Mouse (Mus musculus) testis, adult 2 months (tissue): ENCODE measurements around the gene Dpp9. TPM values are rescaled to one million over a fixed set of nuclear protein-coding genes. Genes with fewer than 3 reads are reported as not detected.
A peak's percentile ranks its signal among the peaks of the same experiment; 100 is the strongest.

ENCODE experiments used
- H3K27ac ChIP-seq: fragments of 200-500 bp; 2 replicates; pipeline ENCODE4 v1.5.1; 2012; ENCODE audit warnings: low read depth, low read length; ENCODE audit not compliant: control insufficient read depth, insufficient read depth
- H3K27me3 ChIP-seq: fragments of 200-500 bp; 2 replicates; pipeline ENCODE4 v1.6.1; 2012; ENCODE audit warnings: mild to moderate bottlenecking, low read length, moderate library complexity; ENCODE audit not compliant: control insufficient read depth, insufficient read depth
- H3K36me3 ChIP-seq: fragments of 200-500 bp; 2 replicates; pipeline ENCODE4 v1.6.1; 2012; ENCODE audit warnings: mild to moderate bottlenecking, low read length; ENCODE audit not compliant: control insufficient read depth, insufficient read depth
- H3K4me1 ChIP-seq: fragments of 200-500 bp; 2 replicates; pipeline ENCODE4 v1.6.1; 2012; ENCODE audit warnings: low read length; ENCODE audit not compliant: control insufficient read depth, insufficient read depth
- H3K4me3 ChIP-seq: fragments of 200-500 bp; 2 replicates; pipeline ENCODE4 v1.5.1; 2012; ENCODE audit warnings: low read depth, mild to moderate bottlenecking, low read length, moderate library complexity, mixed read lengths; ENCODE audit not compliant: control insufficient read depth
- CTCF ChIP-seq: fragments of 200-500 bp; IDR thresholded peaks from 2 replicates; pipeline ENCODE4 v1.5.1; 2012; ENCODE audit warnings: low read depth, mild to moderate bottlenecking, inconsistent platforms, low read length, moderate library complexity; ENCODE audit not compliant: control insufficient read depth, insufficient read depth, insufficient replicate concordance
- POLR2A ChIP-seq: fragments of 200-500 bp; IDR thresholded peaks from 2 replicates; pipeline ENCODE4 v1.6.1; 2012; ENCODE audit warnings: low read depth, mild to moderate bottlenecking, inconsistent platforms, low read length, moderate library complexity; ENCODE audit not compliant: control insufficient read depth
- polyA plus RNA-seq: library from polyadenylated mRNA; depleted of rRNA; stranded (reverse); fragments of >200 nt; gene quantifications from 2 replicates; pipeline ENCODE4 v1.2.3, GENCODE M21; 2012

Dpp9 gene
- polyA plus RNA-seq, 1 experiment = 12.8 TPM

DNA sequence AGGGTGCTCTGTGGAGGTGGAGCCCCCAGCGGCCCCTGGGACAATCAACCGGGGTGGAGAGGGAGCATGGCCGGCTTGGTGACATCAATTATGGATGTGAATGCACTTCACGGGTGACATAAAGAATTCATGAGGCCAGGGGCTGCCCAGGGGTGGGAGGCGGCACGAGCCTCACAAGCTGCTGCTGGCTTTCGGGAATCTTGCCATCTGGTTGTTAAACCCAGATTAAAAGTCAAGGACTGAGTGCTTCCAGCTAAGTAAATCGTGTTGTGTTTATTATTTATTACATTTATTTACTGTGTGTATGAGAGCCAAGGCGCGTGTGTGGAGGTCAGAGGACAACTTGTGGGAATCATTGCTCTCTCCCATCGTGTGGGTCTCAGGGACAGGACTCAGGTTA is 53.0 kb downstream of the Dpp9 start:
- H3K4me1 ChIP-seq = peaks cover 11% of the 10 kb centered on the region
- H3K27me3 ChIP-seq = no peaks in the 10 kb centered on the region
- no peak overlapping the region for H3K4me3 ChIP-seq
- TF ChIP-seq POLR2A (no peak), CTCF (no peak)
- no peaks in the 10 kb centered on the region for H3K36me3 ChIP-seq
- no peak overlapping the region for H3K27ac ChIP-seq

DNA sequence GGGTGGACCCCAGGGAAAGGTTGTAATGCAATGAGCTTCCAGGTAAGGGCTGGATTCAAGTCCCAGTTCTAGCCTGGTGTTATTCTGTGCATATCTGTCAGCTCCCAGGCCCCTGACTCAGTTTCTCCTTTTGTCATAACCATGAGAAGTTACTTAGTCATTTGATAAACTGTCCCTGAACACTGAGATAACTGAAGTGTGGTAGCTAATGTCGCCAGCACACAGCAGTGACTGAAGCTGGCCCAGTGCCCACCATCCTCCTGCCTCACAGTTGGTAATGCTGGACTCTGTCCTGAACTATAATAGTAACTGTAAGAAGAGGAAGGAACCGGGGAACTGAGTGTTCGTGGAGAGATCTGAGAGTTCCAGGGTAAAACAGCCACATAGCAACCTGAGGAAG is 54.2 kb downstream of the Dpp9 start:
- Histone ChIP-seq H3K27ac (no peak overlapping the region), H3K36me3 (no peaks in the 10 kb centered on the region), H3K27me3 (no peaks in the 10 kb centered on the region), H3K4me3 (no peak overlapping the region), H3K4me1 (peaks cover 11% of the 10 kb centered on the region)
- TF ChIP-seq CTCF (no peak), POLR2A (no peak)

DNA sequence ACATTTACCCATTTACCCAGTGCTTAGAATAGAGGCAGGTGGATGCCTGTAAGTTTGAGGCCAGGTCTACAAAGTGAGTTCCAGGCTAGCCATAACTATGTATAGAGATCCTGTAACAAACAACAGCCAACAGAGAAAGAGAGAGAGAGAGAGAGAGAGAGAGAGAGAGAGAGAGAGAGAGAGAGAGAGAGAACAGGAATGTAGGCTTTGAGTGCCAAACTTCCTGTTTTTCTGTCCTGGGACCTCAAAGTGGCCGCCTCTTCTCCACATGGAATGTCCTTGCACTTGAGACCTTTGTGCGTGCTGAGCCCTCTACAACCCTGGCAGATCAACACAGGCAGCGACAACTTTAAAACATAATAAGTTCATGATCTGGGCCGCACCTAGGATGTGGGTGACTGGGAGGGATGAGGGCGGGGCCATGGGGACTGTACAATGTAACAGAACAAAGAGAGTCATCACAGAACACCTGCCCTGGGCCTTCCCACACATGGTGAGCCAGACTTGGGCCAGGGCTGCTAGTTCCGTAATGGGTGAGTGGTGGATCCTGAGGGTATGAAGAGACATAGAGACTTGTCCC is 55.1 kb downstream of the Dpp9 start:
- no peaks in the 10 kb centered on the region for H3K27me3 ChIP-seq
- H3K4me1 ChIP-seq = peaks cover 11% of the 10 kb centered on the region
- TF ChIP-seq POLR2A (no peak), CTCF (no peak)
- H3K4me3 ChIP-seq = no peak overlapping the region
- H3K27ac ChIP-seq = no peak overlapping the region
- H3K36me3 ChIP-seq = no peaks in the 10 kb centered on the region

DNA sequence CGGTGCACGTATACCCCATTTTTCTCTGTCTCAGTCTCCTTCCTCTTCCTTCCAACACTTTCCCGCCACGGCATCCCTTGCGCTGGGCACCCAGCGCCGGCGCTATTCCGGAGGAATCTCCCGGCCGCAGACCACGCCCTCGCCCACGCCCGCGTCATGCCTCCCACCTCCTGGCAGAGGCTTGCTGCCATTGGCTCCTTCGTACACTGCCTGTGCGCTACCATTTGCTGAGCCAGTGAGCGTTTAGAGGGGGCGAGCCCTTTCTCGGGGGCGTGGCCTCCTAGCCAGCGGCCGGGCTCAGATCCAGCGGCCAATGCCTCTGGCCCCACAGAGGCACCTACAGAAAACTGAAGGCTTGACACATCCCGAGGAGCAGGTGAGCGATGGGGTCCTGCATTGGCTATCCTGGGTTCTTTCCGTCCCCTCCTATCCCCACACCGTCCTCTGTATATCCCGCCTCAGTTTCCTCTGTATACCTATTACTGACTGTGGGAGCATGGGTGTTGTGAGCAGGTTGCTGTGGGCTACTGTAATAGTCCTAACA is 56.4 kb downstream of the Dpp9 start, which contains the start of gene Tnfaip8l1:
Tnfaip8l1 (plus strand) TSS at position 247 of the 544 bp plus-strand sequence.
- Histone ChIP-seq H3K27ac (no peak within 1 kb of the TSS), H3K27me3 (no peaks in the 10 kb centered on the region), H3K4me1 (peaks cover 11% of the 10 kb centered on the region), H3K36me3 (no peaks in the 10 kb centered on the region), H3K4me3 (peak within 1 kb of the TSS; percentile 49)
- TF ChIP-seq POLR2A (no peak), CTCF (no peak)

DNA sequence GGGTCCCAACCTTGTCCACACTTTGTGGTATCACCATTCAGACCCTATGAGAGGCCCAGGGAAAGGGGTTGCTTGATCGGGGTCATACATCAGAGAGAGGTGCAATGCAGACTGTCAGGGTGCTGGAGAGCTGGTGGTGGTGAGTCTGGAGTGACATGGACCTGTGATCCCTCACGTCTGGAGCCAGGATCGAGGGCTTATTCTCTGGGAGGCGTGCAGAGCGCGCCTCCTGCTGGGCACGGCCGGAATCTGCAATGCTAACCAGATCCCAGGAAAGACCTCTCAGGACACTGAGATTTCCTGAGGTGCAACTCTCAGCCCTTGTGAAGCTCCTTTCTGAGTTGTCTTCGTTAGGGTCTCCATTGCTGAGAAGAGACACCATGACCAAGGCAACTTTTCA is 59.0 kb downstream of the Dpp9 start:
- Histone ChIP-seq H3K4me3 (no peak overlapping the region), H3K27me3 (no peaks in the 10 kb centered on the region), H3K36me3 (no peaks in the 10 kb centered on the region), H3K4me1 (peaks cover 11% of the 10 kb centered on the region), H3K27ac (no peak overlapping the region)
- TF ChIP-seq CTCF (peak; percentile 65; the same call in 1 of the 2 replicates), POLR2A (no peak)

DNA sequence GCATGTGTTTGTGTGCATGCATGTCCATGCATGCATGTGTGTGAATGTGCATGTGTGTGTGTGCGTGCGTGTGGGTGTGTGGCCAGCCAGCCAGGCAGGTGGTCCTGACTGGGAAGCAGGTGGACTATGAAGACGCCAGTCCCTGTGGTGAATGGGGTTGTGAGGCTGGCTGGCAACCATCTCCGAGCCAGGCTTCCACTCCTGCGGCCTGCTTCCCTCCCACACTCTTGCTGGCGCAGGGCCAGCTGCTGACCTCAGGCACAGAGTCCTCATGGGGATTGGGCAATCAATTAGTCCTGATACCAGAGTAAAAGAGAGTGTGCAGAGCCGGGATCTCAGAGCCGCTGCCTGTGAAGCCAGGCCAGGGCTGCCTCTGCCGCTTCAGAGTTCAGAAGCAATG is 65.1 kb downstream of the Dpp9 start:
- TF ChIP-seq POLR2A (no peak), CTCF (no peak)
- peaks cover 4% of the 10 kb centered on the region for H3K4me1 ChIP-seq
- no peaks in the 10 kb centered on the region for H3K36me3 ChIP-seq
- no peak overlapping the region for H3K27ac ChIP-seq
- no peak overlapping the region for H3K4me3 ChIP-seq
- H3K27me3 ChIP-seq = no peaks in the 10 kb centered on the region

DNA sequence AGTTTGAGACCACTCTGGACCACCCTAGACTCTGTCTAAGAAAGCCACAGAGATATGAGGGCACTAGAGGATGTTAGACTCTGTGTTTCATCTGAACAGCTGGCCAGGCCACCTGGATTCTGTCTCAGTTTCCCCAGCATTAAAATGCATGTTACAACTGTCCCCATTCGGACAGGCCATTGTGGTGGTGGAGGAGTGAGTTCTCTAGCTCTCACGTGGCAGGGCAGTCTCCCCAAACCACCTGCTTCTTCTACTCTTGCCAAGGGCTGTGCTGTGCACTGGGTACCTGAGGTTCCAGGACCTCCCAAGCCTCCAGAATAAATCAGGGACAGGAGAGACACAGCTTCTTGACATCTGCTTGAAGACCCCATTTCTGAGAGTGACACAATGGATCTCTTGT is 68.8 kb downstream of the Dpp9 start:
- TF ChIP-seq POLR2A = no peak
- TF ChIP-seq CTCF = no peak
- Histone ChIP-seq H3K27me3 (no peaks in the 10 kb centered on the region), H3K4me1 (peaks cover 4% of the 10 kb centered on the region), H3K36me3 (no peaks in the 10 kb centered on the region), H3K27ac (no peak overlapping the region), H3K4me3 (no peak overlapping the region)
